Mouse (Mus musculus): ENCODE data around the gene Cpm. TPM values are rescaled to one million over a fixed set of nuclear protein-coding genes. Genes with fewer than 3 reads are reported as not detected.
"Not testable (repeated sequence)": the region's sequence is repeated elsewhere in the genome, so short reads cannot be mapped to it uniquely, and the experiment has no call there.

The Cpm gene
- polyA plus RNA-seq, 1 experiment from 2014 or later = 43.6 TPM

DNA sequence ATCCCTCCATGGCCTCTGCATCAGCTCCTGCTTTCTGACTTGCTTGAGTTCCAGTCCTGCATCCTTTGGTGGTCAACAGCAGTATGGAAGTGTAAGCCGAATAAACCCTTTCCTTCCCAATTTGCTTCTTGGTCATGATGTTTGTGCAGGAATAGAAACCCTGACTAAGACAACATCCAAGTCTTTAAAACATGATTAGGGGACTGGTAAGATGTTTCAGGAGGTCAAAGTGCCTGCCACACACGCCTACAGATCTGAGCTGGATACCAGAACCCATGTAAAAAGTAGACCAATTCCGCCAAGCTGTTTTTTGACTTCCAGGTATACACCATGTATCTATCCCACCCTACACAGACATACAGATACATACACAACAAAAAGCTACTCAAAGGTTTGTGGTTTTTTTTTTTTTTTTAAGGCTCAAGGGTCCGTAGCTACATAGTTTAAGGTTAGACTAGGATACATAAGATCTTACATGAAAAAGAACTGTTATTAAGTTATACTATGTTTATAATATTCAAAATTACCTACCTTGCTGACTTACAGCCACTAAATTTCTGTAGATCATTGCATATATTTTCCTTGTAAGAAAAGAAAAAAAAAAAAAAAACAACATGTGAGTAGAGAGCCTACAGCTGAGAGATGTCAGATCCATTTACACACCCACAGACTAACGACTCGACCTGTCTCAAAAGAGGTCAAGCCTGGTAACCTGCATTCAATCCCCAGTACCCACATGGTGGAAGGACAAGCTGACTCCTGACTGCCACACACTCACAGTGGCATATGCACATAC, 71.9 kb downstream of the Cpm start:
- Histone ChIP-seq H3K27me3 (replicated peaks; ENCODE audit: control insufficient read depth, insufficient read depth, low read length) (no peaks in the 10 kb centered on the region), H3K9me3 (ENCODE audit: control insufficient read depth, low read length) (no peaks in the 10 kb centered on the region), H3K4me1 (ENCODE audit: control insufficient read depth, insufficient read depth, low read length) (no peaks in the 10 kb centered on the region), H3K27ac (replicated peaks; ENCODE audit: low read depth, low read length) (no peak overlapping the region), H3K4me3 (ENCODE audit: low read depth, low read length) (no peak overlapping the region), H3K4me2 (ENCODE audit: low read depth, low read length) (no peak overlapping the region), H3K36me3 (ENCODE audit: control insufficient read depth, insufficient read depth, low read length) (peaks cover 93% of the 10 kb centered on the region), H3K9ac (ENCODE audit: low read depth, low read length) (no peak overlapping the region)
- ATAC-seq (ENCODE audit: low read depth) (no peak), DNase-seq (ENCODE audit: low spot score) (no peak)
- WGBS = 91% methylated on average over 6 of the region's 6 CpGs

DNA sequence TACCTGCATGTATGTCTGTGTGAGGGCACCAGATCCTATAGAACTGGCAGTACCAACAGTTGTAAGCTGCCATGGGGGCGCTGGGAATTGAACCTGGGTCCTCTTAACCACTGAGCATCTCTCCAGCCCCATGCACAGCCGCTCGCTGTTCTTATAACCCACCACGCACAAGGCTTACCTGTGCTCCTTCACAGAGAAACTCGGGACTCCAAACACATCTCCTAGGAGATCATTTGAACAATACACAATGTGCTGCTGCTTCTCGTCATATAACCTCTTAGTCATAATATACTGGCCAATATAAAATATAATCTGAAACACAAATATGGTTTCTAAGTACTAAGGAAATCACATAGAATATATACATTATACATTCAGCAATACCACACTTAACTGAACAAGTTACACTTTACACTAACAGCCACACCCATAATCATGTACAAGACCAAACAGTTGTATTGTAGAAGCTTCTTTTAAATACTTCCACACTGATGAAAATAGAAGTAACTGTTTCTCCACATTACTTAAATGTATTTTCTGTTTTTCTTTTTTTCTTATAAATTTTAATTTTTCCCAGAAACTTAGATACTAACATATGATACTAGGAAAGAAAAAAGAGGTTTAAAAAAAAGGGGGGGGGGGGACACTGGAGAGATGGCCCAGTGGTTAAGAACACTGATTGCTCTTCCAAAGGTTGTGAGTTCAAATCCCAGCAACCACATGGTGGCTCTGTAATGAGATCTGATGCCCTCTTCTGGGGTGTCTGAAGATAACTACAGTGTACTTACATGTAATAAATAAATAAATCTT, 72.9 kb downstream of the Cpm start:
- ATAC-seq (ENCODE audit: low read depth) = no peak
- H3K9me3 ChIP-seq (ENCODE audit: control insufficient read depth, low read length) = no peaks in the 10 kb centered on the region
- no peak overlapping the region for H3K9ac ChIP-seq (ENCODE audit: low read depth, low read length)
- no peak for DNase-seq (ENCODE audit: low spot score)
- WGBS = 94% methylated on average over 6 of the region's 6 CpGs
- no peak overlapping the region for H3K4me2 ChIP-seq (ENCODE audit: low read depth, low read length)
- peaks cover 93% of the 10 kb centered on the region for H3K36me3 ChIP-seq (ENCODE audit: control insufficient read depth, insufficient read depth, low read length)
- H3K4me1 ChIP-seq (ENCODE audit: control insufficient read depth, insufficient read depth, low read length) = no peaks in the 10 kb centered on the region
- H3K27me3 ChIP-seq (replicated peaks; ENCODE audit: control insufficient read depth, insufficient read depth, low read length) = no peaks in the 10 kb centered on the region
- H3K4me3 ChIP-seq (ENCODE audit: low read depth, low read length) = no peak overlapping the region
- no peak overlapping the region for H3K27ac ChIP-seq (replicated peaks; ENCODE audit: low read depth, low read length)

DNA sequence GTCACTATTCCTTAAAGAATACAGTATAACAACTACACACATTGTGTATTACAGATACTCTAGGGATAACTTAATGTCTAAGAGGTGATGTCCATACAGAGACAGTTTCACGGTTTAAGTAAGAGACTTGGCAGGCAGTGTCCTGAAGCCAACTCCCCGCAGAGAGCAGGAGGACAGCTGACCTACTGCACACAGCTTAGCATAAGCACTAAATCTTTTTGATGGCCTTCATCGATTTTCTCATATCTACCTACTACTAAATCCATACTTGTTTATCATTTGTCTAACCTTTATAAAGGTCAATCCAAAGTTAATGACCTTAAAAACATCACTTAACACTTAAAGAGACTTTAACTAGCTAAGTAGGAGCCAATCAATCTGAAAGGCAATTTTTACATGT, 74.2 kb downstream of the Cpm start:
- no peak overlapping the region for H3K4me2 ChIP-seq (ENCODE audit: low read depth, low read length)
- H3K4me3 ChIP-seq (ENCODE audit: low read depth, low read length) = no peak overlapping the region
- 88% methylated on average over 3 of the region's 3 CpGs for WGBS
- H3K9me3 ChIP-seq (ENCODE audit: control insufficient read depth, low read length) = no peaks in the 10 kb centered on the region
- H3K36me3 ChIP-seq (ENCODE audit: control insufficient read depth, insufficient read depth, low read length) = peaks cover 89% of the 10 kb centered on the region
- H3K4me1 ChIP-seq (ENCODE audit: control insufficient read depth, insufficient read depth, low read length) = no peaks in the 10 kb centered on the region
- no peaks in the 10 kb centered on the region for H3K27me3 ChIP-seq (replicated peaks; ENCODE audit: control insufficient read depth, insufficient read depth, low read length)
- H3K27ac ChIP-seq (replicated peaks; ENCODE audit: low read depth, low read length) = no peak overlapping the region
- no peak for DNase-seq (ENCODE audit: low spot score)
- no peak overlapping the region for H3K9ac ChIP-seq (ENCODE audit: low read depth, low read length)
- ATAC-seq (ENCODE audit: low read depth) = no peak

DNA sequence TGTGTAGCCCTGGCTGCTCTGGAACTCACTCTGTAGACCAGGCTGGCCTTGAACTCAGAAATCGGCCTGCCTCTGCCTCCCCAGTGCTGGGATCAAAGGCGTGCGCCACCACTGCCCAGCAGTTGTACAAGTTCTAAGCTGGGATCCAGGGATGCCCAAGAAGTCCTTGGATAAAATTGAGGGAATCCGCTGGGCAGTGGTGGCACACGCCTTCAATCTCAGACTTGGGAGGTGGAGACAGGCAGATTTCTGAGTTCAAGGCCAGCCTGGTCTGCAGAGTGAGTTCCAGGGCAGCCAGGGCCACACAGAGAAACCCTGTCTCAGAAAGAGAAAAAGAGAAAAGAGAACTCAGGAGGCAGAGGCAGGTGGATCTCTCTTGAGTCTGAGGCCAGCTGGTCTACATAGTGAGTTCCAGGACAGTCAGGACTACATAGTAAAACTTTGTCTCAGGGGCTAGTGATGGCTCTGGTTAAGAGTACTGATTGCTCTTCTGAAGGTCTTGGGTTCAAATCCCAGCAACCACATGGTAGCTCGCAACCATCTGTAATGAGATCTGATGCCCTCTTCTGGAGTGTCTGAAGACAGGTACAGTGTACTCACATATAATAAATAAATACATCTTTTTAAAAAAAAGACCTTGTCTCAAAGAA, 75.1 kb downstream of the Cpm start:
- DNase-seq (ENCODE audit: low spot score); H3K9ac ChIP-seq (ENCODE audit: low read depth, low read length); ATAC-seq (ENCODE audit: low read depth); H3K4me2 ChIP-seq (ENCODE audit: low read depth, low read length); H3K4me1 ChIP-seq (ENCODE audit: control insufficient read depth, insufficient read depth, low read length); H3K27ac ChIP-seq (replicated peaks; ENCODE audit: low read depth, low read length); H3K27me3 ChIP-seq (replicated peaks; ENCODE audit: control insufficient read depth, insufficient read depth, low read length); H3K9me3 ChIP-seq (ENCODE audit: control insufficient read depth, low read length); H3K4me3 ChIP-seq (ENCODE audit: low read depth, low read length): not testable (repeated sequence)
- WGBS = 95% methylated on average over 6 of the region's 6 CpGs
- peaks cover 88% of the 10 kb centered on the region for H3K36me3 ChIP-seq (ENCODE audit: control insufficient read depth, insufficient read depth, low read length)

DNA sequence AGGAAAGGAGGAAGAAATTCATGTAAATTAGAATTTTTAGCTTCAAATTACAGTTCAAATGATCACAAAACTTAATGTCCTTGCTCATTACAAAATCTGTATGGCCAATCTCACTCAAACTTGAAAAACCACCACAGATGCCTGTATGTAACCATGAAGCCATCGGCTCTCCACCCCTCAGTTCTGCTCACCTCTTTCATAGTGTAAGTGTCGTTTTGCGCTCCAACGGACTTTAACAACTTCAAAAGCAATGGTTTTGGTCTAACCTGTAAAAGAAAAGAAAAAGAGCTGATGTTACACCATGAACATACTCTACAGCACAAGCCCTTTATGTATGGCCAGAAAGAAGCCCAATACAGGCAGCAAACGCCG, 75.7 kb downstream of the Cpm start:
- no peaks in the 10 kb centered on the region for H3K9me3 ChIP-seq (ENCODE audit: control insufficient read depth, low read length)
- ATAC-seq (ENCODE audit: low read depth) (no peak), DNase-seq (ENCODE audit: low spot score) (no peak)
- peaks cover 8% of the 10 kb centered on the region; the same call in 1 of the 2 replicates for H3K4me1 ChIP-seq (ENCODE audit: control insufficient read depth, insufficient read depth, low read length)
- no peak overlapping the region for H3K4me2 ChIP-seq (ENCODE audit: low read depth, low read length)
- H3K27me3 ChIP-seq (replicated peaks; ENCODE audit: control insufficient read depth, insufficient read depth, low read length) = no peaks in the 10 kb centered on the region
- H3K27ac ChIP-seq (replicated peaks; ENCODE audit: low read depth, low read length) = no peak overlapping the region
- H3K9ac ChIP-seq (ENCODE audit: low read depth, low read length) = no peak overlapping the region
- no peak overlapping the region for H3K4me3 ChIP-seq (ENCODE audit: low read depth, low read length)
- peaks cover 84% of the 10 kb centered on the region for H3K36me3 ChIP-seq (ENCODE audit: control insufficient read depth, insufficient read depth, low read length)
- WGBS = 96% methylated on average over 6 of the region's 6 CpGs

DNA sequence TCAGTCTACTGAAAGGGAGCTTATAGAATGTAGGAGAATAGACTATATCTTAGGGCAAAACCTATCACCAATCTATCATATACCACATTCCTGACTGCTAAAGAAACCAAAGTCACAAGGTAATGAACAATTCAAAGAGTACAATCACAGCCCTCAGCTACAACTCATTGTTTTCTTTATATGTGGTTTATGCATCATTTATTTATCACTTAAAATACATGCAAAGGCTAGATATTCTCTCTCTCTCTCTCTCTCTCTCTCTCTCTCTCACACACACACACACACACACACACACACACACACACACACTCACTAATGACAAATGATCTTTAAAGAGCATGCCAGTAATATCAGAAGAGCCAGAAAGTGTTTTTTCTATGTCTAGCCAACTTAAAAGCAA, 76.5 kb downstream of the Cpm start:
- Histone ChIP-seq H3K4me3 (ENCODE audit: low read depth, low read length) (no peak overlapping the region), H3K9ac (ENCODE audit: low read depth, low read length) (no peak overlapping the region), H3K36me3 (ENCODE audit: control insufficient read depth, insufficient read depth, low read length) (peaks cover 76% of the 10 kb centered on the region)

DNA sequence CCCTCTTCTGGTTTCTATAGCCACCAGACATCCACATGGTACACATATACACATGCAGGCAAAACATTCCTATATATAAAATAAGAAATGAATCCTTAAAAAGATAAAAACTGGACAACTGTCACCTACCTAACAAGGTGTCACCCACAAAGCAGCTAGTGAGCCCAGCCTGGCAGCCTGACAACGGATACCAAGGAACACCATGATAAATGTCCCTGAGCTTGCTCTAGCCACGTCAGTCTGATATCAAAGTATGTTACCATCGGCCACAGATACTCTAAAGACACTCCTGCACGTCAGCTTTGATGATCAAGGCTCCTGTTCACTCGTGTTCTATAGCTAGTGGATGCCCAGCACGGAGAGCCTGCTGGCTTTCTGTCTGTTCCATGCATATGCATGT, 77.1 kb downstream of the Cpm start:
- H3K4me1 ChIP-seq (ENCODE audit: control insufficient read depth, insufficient read depth, low read length) = peaks cover 8% of the 10 kb centered on the region; the same call in 1 of the 2 replicates
- no peak overlapping the region for H3K27ac ChIP-seq (replicated peaks; ENCODE audit: low read depth, low read length)
- no peaks in the 10 kb centered on the region for H3K9me3 ChIP-seq (ENCODE audit: control insufficient read depth, low read length)
- no peaks in the 10 kb centered on the region for H3K27me3 ChIP-seq (replicated peaks; ENCODE audit: control insufficient read depth, insufficient read depth, low read length)
- no peak overlapping the region; the same call in 1 of the 2 replicates for H3K9ac ChIP-seq (ENCODE audit: low read depth, low read length)
- DNase-seq (ENCODE audit: low spot score) (no peak), ATAC-seq (ENCODE audit: low read depth) (no peak)
- WGBS = 88% methylated on average over 6 of the region's 6 CpGs
- no peak overlapping the region for H3K4me3 ChIP-seq (ENCODE audit: low read depth, low read length)
- peaks cover 70% of the 10 kb centered on the region for H3K36me3 ChIP-seq (ENCODE audit: control insufficient read depth, insufficient read depth, low read length)
- H3K4me2 ChIP-seq (ENCODE audit: low read depth, low read length) = no peak overlapping the region

More for the DNA sequence above, 76.5 kb downstream of the Cpm start:
- DNase-seq (ENCODE audit: low spot score) (no peak), ATAC-seq (ENCODE audit: low read depth) (no peak)
- peaks cover 8% of the 10 kb centered on the region; the same call in 1 of the 2 replicates for H3K4me1 ChIP-seq (ENCODE audit: control insufficient read depth, insufficient read depth, low read length)
- no peak overlapping the region for H3K4me2 ChIP-seq (ENCODE audit: low read depth, low read length)
- H3K27me3 ChIP-seq (replicated peaks; ENCODE audit: control insufficient read depth, insufficient read depth, low read length) = no peaks in the 10 kb centered on the region
- H3K9me3 ChIP-seq (ENCODE audit: control insufficient read depth, low read length) = no peaks in the 10 kb centered on the region
- no peak overlapping the region for H3K27ac ChIP-seq (replicated peaks; ENCODE audit: low read depth, low read length)

DNA sequence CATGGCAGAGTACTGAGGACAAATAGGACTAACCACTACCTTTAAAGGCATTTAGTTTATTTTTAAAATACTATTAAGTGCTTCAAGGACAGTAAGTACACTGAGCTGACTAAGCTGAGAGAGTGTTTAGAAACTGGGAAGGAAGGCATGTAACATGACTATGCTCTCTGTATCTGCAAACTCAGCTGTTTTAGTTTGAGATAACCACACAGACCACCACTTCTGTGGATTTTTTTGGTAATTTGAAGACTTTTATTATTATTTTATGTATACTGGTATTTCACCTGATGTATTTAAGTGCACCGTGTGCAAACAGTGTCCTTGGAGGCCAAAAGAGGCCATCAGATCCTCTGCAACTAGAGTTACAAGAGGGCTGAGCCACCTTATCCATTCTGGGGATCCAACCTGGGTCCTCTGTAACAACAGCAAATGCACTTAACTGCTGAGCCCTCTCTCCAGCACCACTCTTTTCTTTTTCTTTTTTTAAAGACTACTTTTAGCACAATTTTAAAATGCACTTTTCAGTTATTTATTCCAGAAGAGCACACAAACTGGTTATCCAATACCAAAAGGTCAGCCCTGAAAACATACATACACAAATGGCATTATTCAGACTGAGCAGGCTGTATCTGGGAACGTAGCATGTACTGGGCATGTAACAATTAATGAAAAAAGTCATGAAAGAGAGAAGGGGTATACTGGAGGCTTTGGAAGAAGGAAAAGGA, 78.0 kb downstream of the Cpm start:
- Histone ChIP-seq H3K27me3 (replicated peaks; ENCODE audit: control insufficient read depth, insufficient read depth, low read length) (no peaks in the 10 kb centered on the region), H3K4me3 (ENCODE audit: low read depth, low read length) (no peak overlapping the region), H3K9me3 (ENCODE audit: control insufficient read depth, low read length) (no peaks in the 10 kb centered on the region), H3K4me1 (ENCODE audit: control insufficient read depth, insufficient read depth, low read length) (peaks cover 8% of the 10 kb centered on the region; the same call in 1 of the 2 replicates), H3K27ac (replicated peaks; ENCODE audit: low read depth, low read length) (no peak overlapping the region), H3K36me3 (ENCODE audit: control insufficient read depth, insufficient read depth, low read length) (peaks cover 63% of the 10 kb centered on the region), H3K4me2 (ENCODE audit: low read depth, low read length) (no peak overlapping the region), H3K9ac (ENCODE audit: low read depth, low read length) (no peak overlapping the region)
- DNase-seq (ENCODE audit: low spot score) (no peak), ATAC-seq (ENCODE audit: low read depth) (no peak)
- WGBS = 94% methylated on average over 2 of the region's 2 CpGs

All from embryonic facial prominence, embryonic 14.5 days (tissue).